Mouse (Mus musculus): ENCODE results near the gene Micall1.

- TF ChIP-seq CTCF (conservative IDR thresholded peaks at IDR 0.05 in 1 of 2, IDR thresholded peaks at IDR 0.05 in 1 of 2; ENCODE audit: low read depth in 2 of 2, low read length in 2 of 2) (no peak), KAT2A (IDR thresholded peaks at IDR 0.05; ENCODE audit: insufficient replicate concordance, low read length) (no peak), RAD21 (IDR thresholded peaks at IDR 0.05; ENCODE audit: low read depth, low read length) (no peak), POLR2A (IDR thresholded peaks at IDR 0.05; ENCODE audit: low read depth, low read length) (no peak), MEF2A (IDR thresholded peaks at IDR 0.05; ENCODE audit: borderline replicate concordance, low read depth, low read length) (no peak)
Measured at GRCm38 (mm10) chr15:79143316-79143715, 34.6 kb downstream of the Micall1 start.

Data from CH12.LX (cell line).